Mouse (Mus musculus) thymus, adult 2 months (tissue): ENCODE results near the gene Slc39a13.

Source experiments
- CTCF ChIP-seq: fragments of 200-500 bp; IDR thresholded peaks from 2 replicates; pipeline ENCODE4 v1.5.1; 2012; ENCODE audit warnings: mild to moderate bottlenecking, control low read depth, low read length, moderate library complexity, borderline replicate concordance; ENCODE audit not compliant: control insufficient read depth, poor library complexity, insufficient read depth; ENCODE audit errors: extremely low read depth
- POLR2A ChIP-seq: fragments of 200-500 bp; IDR thresholded peaks from 2 replicates; pipeline ENCODE4 v1.6.1; 2012; ENCODE audit warnings: mild to moderate bottlenecking, low read length, control low read depth, moderate library complexity; ENCODE audit not compliant: control insufficient read depth, poor library complexity, insufficient read depth; ENCODE audit errors: extremely low read depth

- no peak for TF ChIP-seq CTCF
- no peak for TF ChIP-seq POLR2A
These were observed 8.8 kb upstream of the Slc39a13 start for GRCm38 (mm10) chr2:91079026-91079384.
